Mouse (Mus musculus): ENCODE measurements at regions not wholly inside any gene's neighbourhood (a gene's known extent, or its start where the extent isn't known, plus 50 kb on each side); places are given as distances from the start of the nearest gene placed in this dataset.

- Histone ChIP-seq H3K9me3 (ENCODE audit: control insufficient read depth, insufficient read depth, low read depth, low read length) (no peaks in the 10 kb centered on the region), H3K4me1 (ENCODE audit: control insufficient read depth in 2 of 2, insufficient read depth in 2 of 2, low read length in 2 of 2, poor library complexity in 1 of 2) (no peaks in the 10 kb centered on the region), H3K9ac (ENCODE audit: insufficient read depth, low read depth, low read length, poor library complexity, severe bottlenecking) (no peak overlapping the region), H3K27ac (ENCODE audit: insufficient read depth, low read depth, low read length, poor library complexity, severe bottlenecking) (no peak overlapping the region), H3K4me3 (ENCODE audit: insufficient read depth in 1 of 2, low read depth in 1 of 2, low read length in 2 of 2, poor library complexity in 1 of 2, severe bottlenecking in 1 of 2) (no peak overlapping the region), H3K36me3 (ENCODE audit: control insufficient read depth, insufficient read depth, low read length, poor library complexity, severe bottlenecking) (no peaks in the 10 kb centered on the region)
- in situ Hi-C loops (cut with MboI; ENCODE audit: low sequenced_read_pairs in 2 of 2, unreplicated experiment in 2 of 2), result no loop called here
- no peak for DNase-seq (ENCODE audit: low read depth, low spot score)
- TF ChIP-seq ZNF384 (IDR thresholded peaks at IDR 0.05; ENCODE audit: low read depth, low read length), result no peak
- TF ChIP-seq CHD2 (IDR thresholded peaks at IDR 0.05; ENCODE audit: low read depth, low read length), result no peak
- TF ChIP-seq ZC3H11A (IDR thresholded peaks at IDR 0.05; ENCODE audit: borderline replicate concordance, low read depth, low read length), result no peak
- no peak for TF ChIP-seq HCFC1 (IDR thresholded peaks at IDR 0.05; ENCODE audit: borderline replicate concordance, insufficient read depth, low read length)
These were observed 149.7 kb upstream of the Gm11096 start for GRCm38 (mm10) chr17:81291829-81292228.

GRCm38 (mm10) chr17:81282543-81282942, 159.0 kb upstream of the Gm11096 start:
- Histone ChIP-seq H3K27ac (ENCODE audit: insufficient read depth, low read depth, low read length, poor library complexity, severe bottlenecking) (no peak overlapping the region), H3K4me1 (ENCODE audit: control insufficient read depth in 2 of 2, insufficient read depth in 2 of 2, low read length in 2 of 2, poor library complexity in 1 of 2) (no peaks in the 10 kb centered on the region), H3K4me3 (ENCODE audit: insufficient read depth in 1 of 2, low read depth in 1 of 2, low read length in 2 of 2, poor library complexity in 1 of 2, severe bottlenecking in 1 of 2) (no peak overlapping the region), H3K9ac (ENCODE audit: insufficient read depth, low read depth, low read length, poor library complexity, severe bottlenecking) (no peak overlapping the region), H3K36me3 (ENCODE audit: control insufficient read depth, insufficient read depth, low read length, poor library complexity, severe bottlenecking) (no peaks in the 10 kb centered on the region), H3K9me3 (ENCODE audit: control insufficient read depth, insufficient read depth, low read depth, low read length) (no peaks in the 10 kb centered on the region)
- DNase-seq (ENCODE audit: low read depth, low spot score), result no peak
- in situ Hi-C loops (cut with MboI; ENCODE audit: low sequenced_read_pairs in 2 of 2, unreplicated experiment in 2 of 2), result no loop called here
- TF ChIP-seq MAFK (IDR thresholded peaks at IDR 0.05; ENCODE audit: insufficient read depth, low read depth, low read length), result no peak
- no peak for TF ChIP-seq ZNF384 (IDR thresholded peaks at IDR 0.05; ENCODE audit: low read depth, low read length)
- TF ChIP-seq CHD2 (IDR thresholded peaks at IDR 0.05; ENCODE audit: low read depth, low read length), result no peak
- no peak for TF ChIP-seq ZC3H11A (IDR thresholded peaks at IDR 0.05; ENCODE audit: borderline replicate concordance, low read depth, low read length)
- no peak for TF ChIP-seq HCFC1 (IDR thresholded peaks at IDR 0.05; ENCODE audit: borderline replicate concordance, insufficient read depth, low read length)

- no peak overlapping the region for H3K9ac ChIP-seq (ENCODE audit: insufficient read depth, low read depth, low read length, poor library complexity, severe bottlenecking)
- TF ChIP-seq CHD2 (IDR thresholded peaks at IDR 0.05; ENCODE audit: low read depth, low read length) (no peak), ZNF384 (IDR thresholded peaks at IDR 0.05; ENCODE audit: low read depth, low read length) (no peak), MAFK (IDR thresholded peaks at IDR 0.05; ENCODE audit: insufficient read depth, low read depth, low read length) (no peak), HCFC1 (IDR thresholded peaks at IDR 0.05; ENCODE audit: borderline replicate concordance, insufficient read depth, low read length) (no peak), ZC3H11A (IDR thresholded peaks at IDR 0.05; ENCODE audit: borderline replicate concordance, low read depth, low read length) (no peak)
- H3K4me3 ChIP-seq (ENCODE audit: insufficient read depth in 1 of 2, low read depth in 1 of 2, low read length in 2 of 2, poor library complexity in 1 of 2, severe bottlenecking in 1 of 2), result no peak overlapping the region
- no peaks in the 10 kb centered on the region for H3K9me3 ChIP-seq (ENCODE audit: control insufficient read depth, insufficient read depth, low read depth, low read length)
- H3K36me3 ChIP-seq (ENCODE audit: control insufficient read depth, insufficient read depth, low read length, poor library complexity, severe bottlenecking), result no peaks in the 10 kb centered on the region
- H3K27ac ChIP-seq (ENCODE audit: insufficient read depth, low read depth, low read length, poor library complexity, severe bottlenecking), result no peak overlapping the region
- DNase-seq (ENCODE audit: low read depth, low spot score), result no peak
- in situ Hi-C loops (cut with MboI; ENCODE audit: low sequenced_read_pairs in 2 of 2, unreplicated experiment in 2 of 2), result no loop called here
- H3K4me1 ChIP-seq (ENCODE audit: control insufficient read depth in 2 of 2, insufficient read depth in 2 of 2, low read length in 2 of 2, poor library complexity in 1 of 2), result no peaks in the 10 kb centered on the region
These were observed 171.3 kb upstream of the Gm11096 start for GRCm38 (mm10) chr17:81270235-81270634.

GRCm38 (mm10) chr17:81261957-81262356, 179.6 kb upstream of the Gm11096 start:
- in situ Hi-C loops (cut with MboI; ENCODE audit: low sequenced_read_pairs in 2 of 2, unreplicated experiment in 2 of 2), result no loop called here
- no peak overlapping the region for H3K9ac ChIP-seq (ENCODE audit: insufficient read depth, low read depth, low read length, poor library complexity, severe bottlenecking)
- no peak overlapping the region for H3K27ac ChIP-seq (ENCODE audit: insufficient read depth, low read depth, low read length, poor library complexity, severe bottlenecking)
- no peaks in the 10 kb centered on the region for H3K36me3 ChIP-seq (ENCODE audit: control insufficient read depth, insufficient read depth, low read length, poor library complexity, severe bottlenecking)
- DNase-seq (ENCODE audit: low read depth, low spot score), result no peak
- TF ChIP-seq HCFC1 (IDR thresholded peaks at IDR 0.05; ENCODE audit: borderline replicate concordance, insufficient read depth, low read length), result no peak
- no peak for TF ChIP-seq MAFK (IDR thresholded peaks at IDR 0.05; ENCODE audit: insufficient read depth, low read depth, low read length)
- no peak for TF ChIP-seq CHD2 (IDR thresholded peaks at IDR 0.05; ENCODE audit: low read depth, low read length)
- no peak for TF ChIP-seq ZNF384 (IDR thresholded peaks at IDR 0.05; ENCODE audit: low read depth, low read length)
- TF ChIP-seq ZC3H11A (IDR thresholded peaks at IDR 0.05; ENCODE audit: borderline replicate concordance, low read depth, low read length), result no peak
- no peak overlapping the region for H3K4me3 ChIP-seq (ENCODE audit: insufficient read depth in 1 of 2, low read depth in 1 of 2, low read length in 2 of 2, poor library complexity in 1 of 2, severe bottlenecking in 1 of 2)
- no peaks in the 10 kb centered on the region for H3K4me1 ChIP-seq (ENCODE audit: control insufficient read depth in 2 of 2, insufficient read depth in 2 of 2, low read length in 2 of 2, poor library complexity in 1 of 2)
- no peaks in the 10 kb centered on the region for H3K9me3 ChIP-seq (ENCODE audit: control insufficient read depth, insufficient read depth, low read depth, low read length)

GRCm38 (mm10) chr17:81260036-81260435, 181.5 kb upstream of the Gm11096 start:
- Histone ChIP-seq H3K4me3 (ENCODE audit: insufficient read depth in 1 of 2, low read depth in 1 of 2, low read length in 2 of 2, poor library complexity in 1 of 2, severe bottlenecking in 1 of 2) (no peak overlapping the region), H3K9me3 (ENCODE audit: control insufficient read depth, insufficient read depth, low read depth, low read length) (no peaks in the 10 kb centered on the region), H3K27ac (ENCODE audit: insufficient read depth, low read depth, low read length, poor library complexity, severe bottlenecking) (no peak overlapping the region), H3K4me1 (ENCODE audit: control insufficient read depth in 2 of 2, insufficient read depth in 2 of 2, low read length in 2 of 2, poor library complexity in 1 of 2) (no peaks in the 10 kb centered on the region), H3K36me3 (ENCODE audit: control insufficient read depth, insufficient read depth, low read length, poor library complexity, severe bottlenecking) (no peaks in the 10 kb centered on the region), H3K9ac (ENCODE audit: insufficient read depth, low read depth, low read length, poor library complexity, severe bottlenecking) (no peak overlapping the region)
- DNase-seq (ENCODE audit: low read depth, low spot score), result no peak
- in situ Hi-C loops (cut with MboI; ENCODE audit: low sequenced_read_pairs in 2 of 2, unreplicated experiment in 2 of 2), result no loop called here
- TF ChIP-seq HCFC1 (IDR thresholded peaks at IDR 0.05; ENCODE audit: borderline replicate concordance, insufficient read depth, low read length) (no peak), MAFK (IDR thresholded peaks at IDR 0.05; ENCODE audit: insufficient read depth, low read depth, low read length) (no peak), ZNF384 (IDR thresholded peaks at IDR 0.05; ENCODE audit: low read depth, low read length) (no peak), ZC3H11A (IDR thresholded peaks at IDR 0.05; ENCODE audit: borderline replicate concordance, low read depth, low read length) (no peak), CHD2 (IDR thresholded peaks at IDR 0.05; ENCODE audit: low read depth, low read length) (no peak)

Measured in ES-E14 (cell line).